In genomic region chr13:104549016-104549415, GRCm38 (mm10) we compare ENCODE assay signal across 28 mouse cellular contexts.
DNase-seq lines count a peak whose midpoint lies in the region; ATAC-seq and TF ChIP-seq lines count a peak whose summit lies in the region.
"Had no signal": no experiment of that assay in that cellular context is flagged by ENCODE, and none has a peak within 500 bp of the region (broad histone marks: within the 10 kb centered on the region; RNA-seq: fewer than 3 reads in every experiment).

No protein-coding gene starts in this region.

- no peak overlapping the region for H3K27ac ChIP-seq in liver, embryonic 12.5 days
- H3K27ac ChIP-seq in liver, postnatal 0 days (ENCODE audit: low read depth) = no peak overlapping the region
- no peak overlapping the region for H3K27ac ChIP-seq in intestine, embryonic 16.5 days (ENCODE audit: low read length)
- H3K27ac ChIP-seq: embryonic facial prominence, embryonic 12.5 days; embryonic facial prominence, embryonic 15.5 days; gastrocnemius, adult 2 months; heart, embryonic 13.5 days; hindbrain, embryonic 14.5 days; hindbrain, postnatal 0 days had no signal

- H3K36me3 ChIP-seq in liver, embryonic 12.5 days = no peaks in the 10 kb centered on the region
- H3K36me3 ChIP-seq in liver, postnatal 0 days (replicated peaks; ENCODE audit: insufficient read depth, low read length) = no peaks in the 10 kb centered on the region
- no peaks in the 10 kb centered on the region for H3K36me3 ChIP-seq in intestine, embryonic 16.5 days (ENCODE audit: control insufficient read depth, insufficient read depth, low read length)
- H3K36me3 ChIP-seq: embryonic facial prominence, embryonic 12.5 days; embryonic facial prominence, embryonic 15.5 days; G1E; heart, embryonic 13.5 days had no signal

- no peaks in the 10 kb centered on the region for H3K9me3 ChIP-seq in liver, embryonic 12.5 days (replicated peaks)
- no peaks in the 10 kb centered on the region for H3K9me3 ChIP-seq in liver, postnatal 0 days (ENCODE audit: low read length)
- no peaks in the 10 kb centered on the region for H3K9me3 ChIP-seq in intestine, embryonic 16.5 days (ENCODE audit: control insufficient read depth, low read length)
- H3K9me3 ChIP-seq: embryonic facial prominence, embryonic 12.5 days; embryonic facial prominence, embryonic 15.5 days; G1E had no signal

- 73% methylated on average over 9 of the region's 9 CpGs for WGBS in liver, embryonic 12.5 days (ENCODE audit: insufficient replicate concordance)
- WGBS in liver, postnatal 0 days (ENCODE audit: insufficient replicate concordance) = 73% methylated on average over 9 of the region's 9 CpGs
- 59% methylated on average over 9 of the region's 9 CpGs for WGBS in intestine, embryonic 16.5 days

- no peak for TF ChIP-seq CTCF in liver, postnatal 0 days (IDR thresholded peaks at IDR 0.05; ENCODE audit: low read depth)

- no peaks in the 10 kb centered on the region for H3K4me1 ChIP-seq in liver, embryonic 12.5 days
- no peaks in the 10 kb centered on the region for H3K4me1 ChIP-seq in liver, postnatal 0 days (ENCODE audit: insufficient read depth)
- H3K4me1 ChIP-seq in intestine, embryonic 16.5 days (ENCODE audit: control insufficient read depth, insufficient read depth, low read length) = 0 out of 2 replicates have a peak, but pooled peaks cover 3% of the 10 kb centered on the region
- H3K4me1 ChIP-seq: embryonic facial prominence, embryonic 12.5 days; embryonic facial prominence, embryonic 15.5 days had no signal

- DNase-seq in liver, postnatal 0 days = no peak
- peak; percentile 54 for DNase-seq in R1 (ENCODE audit: low read depth, low spot score)
- DNase-seq in left cerebral cortex, adult 18-20 months (ENCODE audit: low spot score in 2 of 2) = no peak
- DNase-seq in cerebellum, postnatal 10 days = no peak
- DNase-seq: adrenal gland, adult 8-10 months; adrenal gland, postnatal 36 days; cerebellum, adult 18-20 months; cerebellum, adult 9-10 months; cerebellum, postnatal 25 days; forebrain, postnatal 0 days; gastrocnemius, adult 2 months; gastrocnemius, postnatal 14 days; heart, adult 18-20 months; heart, postnatal 14 days; heart, postnatal 4 days had no signal

- no peak overlapping the region for H3K9ac ChIP-seq in liver, embryonic 12.5 days
- no peak overlapping the region for H3K9ac ChIP-seq in liver, postnatal 0 days (replicated peaks)
- H3K9ac ChIP-seq in intestine, embryonic 16.5 days (ENCODE audit: low read depth, low read length) = no peak overlapping the region
- H3K9ac ChIP-seq: embryonic facial prominence, embryonic 12.5 days; embryonic facial prominence, embryonic 15.5 days; forebrain, postnatal 0 days; heart, embryonic 13.5 days; hindbrain, embryonic 14.5 days had no signal

- H3K4me2 ChIP-seq in liver, embryonic 12.5 days = no peak overlapping the region
- no peak overlapping the region for H3K4me2 ChIP-seq in liver, postnatal 0 days (ENCODE audit: low read depth, low read length)
- H3K4me2 ChIP-seq in intestine, embryonic 16.5 days (ENCODE audit: low read depth, low read length) = no peak overlapping the region
- H3K4me2 ChIP-seq: embryonic facial prominence, embryonic 12.5 days; embryonic facial prominence, embryonic 15.5 days; heart, embryonic 13.5 days; hindbrain, embryonic 14.5 days had no signal

- H3K4me3 ChIP-seq in liver, embryonic 12.5 days = no peak overlapping the region
- H3K4me3 ChIP-seq in liver, postnatal 0 days (ENCODE audit: low read depth, low read length) = no peak overlapping the region
- H3K4me3 ChIP-seq in intestine, embryonic 16.5 days (ENCODE audit: low read length) = no peak overlapping the region
- H3K4me3 ChIP-seq: embryonic facial prominence, embryonic 12.5 days; embryonic facial prominence, embryonic 15.5 days; gastrocnemius, adult 2 months; heart, embryonic 13.5 days had no signal

- ATAC-seq in liver, embryonic 12.5 days = peak; percentile 27; the same call in 1 of the 2 replicates
- ATAC-seq in liver, postnatal 0 days = no peak
- ATAC-seq in intestine, embryonic 16.5 days = peak; percentile 38; the same call in 1 of the 2 replicates
- ATAC-seq: activated CD4-positive, CD25-positive, alpha-beta regulatory T cell, adult 4 months; CD4-positive, CD25-positive, alpha-beta regulatory T cell, adult 4 months; forebrain, embryonic 14.5 days; forebrain, postnatal 0 days; hindbrain, postnatal 0 days; inflammation-experienced regulatory T-cells, adult 6 months; Patski had no signal

- no peak for TF ChIP-seq EP300 in liver, postnatal 0 days (IDR thresholded peaks at IDR 0.05; ENCODE audit: low read depth)

- no peaks in the 10 kb centered on the region for H3K27me3 ChIP-seq in liver, embryonic 12.5 days (replicated peaks)
- H3K27me3 ChIP-seq in liver, postnatal 0 days (ENCODE audit: insufficient read depth, low read length) = no peaks in the 10 kb centered on the region
- H3K27me3 ChIP-seq in intestine, embryonic 16.5 days (replicated peaks; ENCODE audit: control insufficient read depth, insufficient read depth, low read length) = no peaks in the 10 kb centered on the region
- H3K27me3 ChIP-seq: embryonic facial prominence, embryonic 12.5 days; embryonic facial prominence, embryonic 15.5 days; heart, embryonic 13.5 days; Patski had no signal
